ENCODE assay signal across 10 mouse cellular contexts in the genomic region with DNA sequence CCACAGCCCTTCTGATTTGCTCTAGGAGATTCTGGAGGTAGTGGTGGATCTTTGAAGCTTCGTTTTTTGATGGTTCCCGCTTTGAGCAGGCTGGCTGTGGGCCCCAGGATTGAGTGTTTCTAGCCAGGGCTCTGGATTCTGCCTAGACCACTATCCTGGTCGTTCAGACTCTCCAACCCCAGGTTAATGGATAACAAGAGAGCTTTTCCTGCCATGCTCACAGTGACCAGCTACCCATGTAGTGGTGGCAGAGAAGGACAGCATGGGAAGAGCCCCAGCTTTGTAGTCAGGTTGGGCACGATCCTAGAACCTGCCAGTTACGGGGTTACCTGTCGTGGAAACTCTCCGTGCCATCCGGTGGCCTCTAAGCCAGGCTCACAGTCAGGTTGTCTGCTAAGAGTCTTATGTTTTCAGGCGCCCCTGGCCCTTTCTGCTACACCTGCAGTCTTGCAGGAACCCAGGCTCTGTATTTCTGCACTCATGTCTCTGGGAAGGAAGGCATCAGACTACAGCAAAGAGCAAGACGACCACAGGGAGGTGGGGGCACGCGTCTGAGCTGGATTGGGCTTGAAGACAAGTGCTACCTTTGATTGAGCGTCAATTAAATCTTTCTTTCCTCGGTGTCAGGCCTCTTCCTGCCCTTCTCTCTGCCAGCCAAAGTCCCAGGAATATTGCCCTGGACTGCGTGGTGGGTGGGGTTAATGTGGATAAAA. TPM values are rescaled to one million over a fixed set of nuclear protein-coding genes. Genes with fewer than 3 reads are reported as not detected.
DNase-seq lines count a peak whose midpoint lies in the region; ATAC-seq and TF ChIP-seq lines count a peak whose summit lies in the region.
"Had no signal": no experiment of that assay in that cellular context is flagged by ENCODE, and none has a peak within 500 bp of the region (broad histone marks: within the 10 kb centered on the region; RNA-seq: fewer than 3 reads in every experiment).

No protein-coding gene starts in this region.

- peak overlapping the region; percentile 31 for H3K27ac ChIP-seq in embryonic facial prominence, embryonic 10.5 days (replicated peaks)
- peak overlapping the region; percentile 82 for H3K27ac ChIP-seq in forebrain, embryonic 13.5 days
- H3K27ac ChIP-seq in hindbrain, postnatal 0 days = peak overlapping the region; percentile 81
- H3K27ac ChIP-seq in midbrain, embryonic 12.5 days (replicated peaks) = peak overlapping the region; percentile 75

- no peak for TF ChIP-seq CTCF in hindbrain, postnatal 0 days (IDR thresholded peaks at IDR 0.05; ENCODE audit: low read depth)

- no peaks in the 10 kb centered on the region for H3K27me3 ChIP-seq in embryonic facial prominence, embryonic 10.5 days (replicated peaks; ENCODE audit: low read depth, poor library complexity, severe bottlenecking)
- H3K27me3 ChIP-seq in forebrain, embryonic 13.5 days = no peaks in the 10 kb centered on the region
- no peaks in the 10 kb centered on the region for H3K27me3 ChIP-seq in hindbrain, postnatal 0 days (ENCODE audit: insufficient read depth, low read length)
- peaks cover 40% of the 10 kb centered on the region for H3K27me3 ChIP-seq in midbrain, embryonic 12.5 days

- peak overlapping the region; percentile 36 for H3K9ac ChIP-seq in forebrain, embryonic 13.5 days
- peak overlapping the region; percentile 28; the same call in 1 of the 2 replicates for H3K9ac ChIP-seq in hindbrain, postnatal 0 days (replicated peaks; ENCODE audit: low read length)
- peak overlapping the region; percentile 25; the same call in 1 of the 2 replicates for H3K9ac ChIP-seq in midbrain, embryonic 12.5 days (replicated peaks)

- ATAC-seq in forebrain, embryonic 13.5 days = peak; percentile 53
- peak; percentile 27 for ATAC-seq in hindbrain, postnatal 0 days
- ATAC-seq in midbrain, embryonic 12.5 days (ENCODE audit: low FRiP score, low read depth) = peak; percentile 13; the same call in 1 of the 2 replicates
- ATAC-seq in erythroid progenitor cell, adult 5-6 weeks (replicated peaks; ENCODE audit: low FRiP score, poor library complexity, severe bottlenecking) = no peak
- ATAC-seq in megakaryocyte, adult 5-6 weeks (ENCODE audit: poor library complexity, severe bottlenecking) = no peak

- no peak overlapping the region for H3K4me3 ChIP-seq in embryonic facial prominence, embryonic 10.5 days
- H3K4me3 ChIP-seq in forebrain, embryonic 13.5 days = no peak overlapping the region
- H3K4me3 ChIP-seq in hindbrain, postnatal 0 days (ENCODE audit: low read length) = no peak overlapping the region
- H3K4me3 ChIP-seq in midbrain, embryonic 12.5 days = no peak overlapping the region

- WGBS in embryonic facial prominence, embryonic 10.5 days = 67% methylated on average over 15 of the region's 15 CpGs
- 42% methylated on average over 15 of the region's 15 CpGs for WGBS in forebrain, embryonic 13.5 days
- WGBS in hindbrain, postnatal 0 days = 39% methylated on average over 15 of the region's 15 CpGs
- 45% methylated on average over 15 of the region's 15 CpGs for WGBS in midbrain, embryonic 12.5 days

- H3K9me3 ChIP-seq in embryonic facial prominence, embryonic 10.5 days = no peaks in the 10 kb centered on the region
- no peaks in the 10 kb centered on the region for H3K9me3 ChIP-seq in forebrain, embryonic 13.5 days (replicated peaks)
- no peaks in the 10 kb centered on the region for H3K9me3 ChIP-seq in hindbrain, postnatal 0 days (ENCODE audit: low read length)
- H3K9me3 ChIP-seq in midbrain, embryonic 12.5 days = no peaks in the 10 kb centered on the region

- H3K4me1 ChIP-seq in embryonic facial prominence, embryonic 10.5 days = peaks cover 23% of the 10 kb centered on the region
- peaks cover 30% of the 10 kb centered on the region for H3K4me1 ChIP-seq in forebrain, embryonic 13.5 days
- peaks cover 26% of the 10 kb centered on the region for H3K4me1 ChIP-seq in hindbrain, postnatal 0 days (ENCODE audit: insufficient read depth, low read length)
- peaks cover 24% of the 10 kb centered on the region for H3K4me1 ChIP-seq in midbrain, embryonic 12.5 days

- peaks cover 4% of the 10 kb centered on the region; the same call in 1 of the 2 replicates for H3K36me3 ChIP-seq in embryonic facial prominence, embryonic 10.5 days (replicated peaks)
- 0 out of 2 replicates have a peak, but pooled peaks cover 7% of the 10 kb centered on the region for H3K36me3 ChIP-seq in forebrain, embryonic 13.5 days (ENCODE audit: poor library complexity, severe bottlenecking)
- no peaks in the 10 kb centered on the region for H3K36me3 ChIP-seq in hindbrain, postnatal 0 days (ENCODE audit: insufficient read depth, low read length)
- H3K36me3 ChIP-seq in midbrain, embryonic 12.5 days = no peaks in the 10 kb centered on the region

- peak overlapping the region; percentile 41 for H3K4me2 ChIP-seq in forebrain, embryonic 13.5 days
- peak overlapping the region; percentile 30 for H3K4me2 ChIP-seq in hindbrain, postnatal 0 days (ENCODE audit: low read depth, low read length)
- peak overlapping the region; percentile 40 for H3K4me2 ChIP-seq in midbrain, embryonic 12.5 days (replicated peaks)

- DNase-seq in embryonic facial prominence, embryonic 10.5 days (ENCODE audit: low spot score) = no peak
- DNase-seq in hindbrain, postnatal 0 days (ENCODE audit: low spot score) = peak; percentile 50
- DNase-seq in cerebellum, adult 11 months = no peak
- no peak for DNase-seq in frontal cortex, postnatal 14 days (ENCODE audit: low spot score in 2 of 2)
- DNase-seq: adrenal gland, postnatal 25 days; heart, postnatal 10 days had no signal

RNA-seq across cellular contexts. Expression of a gene that starts 33.8 kb away (rescaled TPM):
- 9.1 and 9.9 TPM in 2 replicates for polyA plus RNA-seq in embryonic facial prominence, embryonic 10.5 days (2016; fragmentation: Nextera tagmentation; extraction: Ambion mirVana)
- 14.3 and 18.6 TPM in 2 replicates for polyA plus RNA-seq in forebrain, embryonic 13.5 days (2015; fragmentation: Nextera tagmentation; extraction: Ambion mirVana)
- 45.5 and 57.8 TPM in 2 replicates for total RNA-seq in hindbrain, postnatal 0 days (2014; rRNA removed)
- 33.6 and 39.3 TPM in 2 replicates for polyA plus RNA-seq in hindbrain, postnatal 0 days (2015; fragmentation: Nextera tagmentation; extraction: Ambion mirVana)
- polyA plus RNA-seq in midbrain, embryonic 12.5 days (2016; fragmentation: Nextera tagmentation; extraction: Ambion mirVana) = 9.9 and 10.0 TPM in 2 replicates
- total RNA-seq in erythroid progenitor cell, adult 5-6 weeks (2015; ENCODE audit: low replicate concordance) = 25.2 and 37.3 TPM in 2 replicates
- 14.5 and 18.7 TPM in 2 replicates for total RNA-seq in erythroid progenitor cell, adult 5-6 weeks (2017; ENCODE audit: low replicate concordance)
- total RNA-seq in megakaryocyte, adult 5-6 weeks (2015) = 51.2 and 57.6 TPM in 2 replicates
- 30.9 and 40.7 TPM in 2 replicates for total RNA-seq in megakaryocyte, adult 5-6 weeks (2017)

RNA-seq across cellular contexts. Expression of a gene that starts 35.1 kb away (rescaled TPM):
- polyA plus RNA-seq in embryonic facial prominence, embryonic 10.5 days (2016; fragmentation: Nextera tagmentation; extraction: Ambion mirVana) = 43.8 and 47.1 TPM in 2 replicates
- 48.1 and 54.3 TPM in 2 replicates for polyA plus RNA-seq in forebrain, embryonic 13.5 days (2015; fragmentation: Nextera tagmentation; extraction: Ambion mirVana)
- 29.6 and 36.1 TPM in 2 replicates for total RNA-seq in hindbrain, postnatal 0 days (2014; rRNA removed)
- 31.4 and 34.1 TPM in 2 replicates for polyA plus RNA-seq in hindbrain, postnatal 0 days (2015; fragmentation: Nextera tagmentation; extraction: Ambion mirVana)
- 55.0 and 57.7 TPM in 2 replicates for polyA plus RNA-seq in midbrain, embryonic 12.5 days (2016; fragmentation: Nextera tagmentation; extraction: Ambion mirVana)
- 18.7 and 23.5 TPM in 2 replicates for total RNA-seq in erythroid progenitor cell, adult 5-6 weeks (2015; ENCODE audit: low replicate concordance)
- 29.0 and 35.3 TPM in 2 replicates for total RNA-seq in erythroid progenitor cell, adult 5-6 weeks (2017; ENCODE audit: low replicate concordance)
- 31.8 and 36.4 TPM in 2 replicates for total RNA-seq in megakaryocyte, adult 5-6 weeks (2015)
- 34.2 and 35.3 TPM in 2 replicates for total RNA-seq in megakaryocyte, adult 5-6 weeks (2017)

RNA-seq across cellular contexts. Expression of a gene that starts 35.2 kb away (rescaled TPM):
- polyA plus RNA-seq in embryonic facial prominence, embryonic 10.5 days (2016; fragmentation: Nextera tagmentation; extraction: Ambion mirVana) = 82.6 and 93.1 TPM in 2 replicates
- 108 TPM in 2 replicates for polyA plus RNA-seq in forebrain, embryonic 13.5 days (2015; fragmentation: Nextera tagmentation; extraction: Ambion mirVana)
- 24.4 and 32.7 TPM in 2 replicates for total RNA-seq in hindbrain, postnatal 0 days (2014; rRNA removed)
- polyA plus RNA-seq in hindbrain, postnatal 0 days (2015; fragmentation: Nextera tagmentation; extraction: Ambion mirVana) = 64.6 and 66.9 TPM in 2 replicates
- polyA plus RNA-seq in midbrain, embryonic 12.5 days (2016; fragmentation: Nextera tagmentation; extraction: Ambion mirVana) = 97.4 and 105 TPM in 2 replicates
- total RNA-seq in erythroid progenitor cell, adult 5-6 weeks (2015; ENCODE audit: low replicate concordance) = 18.0 and 20.1 TPM in 2 replicates
- 37.7 and 66.1 TPM in 2 replicates for total RNA-seq in erythroid progenitor cell, adult 5-6 weeks (2017; ENCODE audit: low replicate concordance)
- total RNA-seq in megakaryocyte, adult 5-6 weeks (2015) = 27.8 and 33.4 TPM in 2 replicates
- total RNA-seq in megakaryocyte, adult 5-6 weeks (2017) = 93.2 and 103 TPM in 2 replicates

Comparison
In these comparisons a context has a peak if more than half of its experiments do, and no peak if none do; other contexts are left out.
1. H3K27ac ChIP-seq: peak in every context shown above with its lines; median percentile 82 in forebrain, embryonic 13.5 days; 81 in hindbrain, postnatal 0 days; 75 in midbrain, embryonic 12.5 days; 31 in embryonic facial prominence, embryonic 10.5 days.
2. ATAC-seq: peak in forebrain, embryonic 13.5 days (single experiment), hindbrain, postnatal 0 days (single experiment) and midbrain, embryonic 12.5 days (single experiment); none in erythroid progenitor cell, adult 5-6 weeks (single experiment) and megakaryocyte, adult 5-6 weeks (single experiment).
3. Peak in every context shown above with its lines, with median percentiles within 50 percentile points of each other: H3K4me2 ChIP-seq and H3K9ac ChIP-seq.